Mouse (Mus musculus) CD4-positive, CD25-positive, alpha-beta regulatory T cell, adult 2 months (primary cell): ENCODE results near the gene M6pr.

Experiments used
- DNase-seq: peaks from one replicate; pipeline ENCODE4 v3.0.0-alpha.2; 2012; ENCODE audit warnings: low read depth, low spot score

Gene M6pr

DNA sequence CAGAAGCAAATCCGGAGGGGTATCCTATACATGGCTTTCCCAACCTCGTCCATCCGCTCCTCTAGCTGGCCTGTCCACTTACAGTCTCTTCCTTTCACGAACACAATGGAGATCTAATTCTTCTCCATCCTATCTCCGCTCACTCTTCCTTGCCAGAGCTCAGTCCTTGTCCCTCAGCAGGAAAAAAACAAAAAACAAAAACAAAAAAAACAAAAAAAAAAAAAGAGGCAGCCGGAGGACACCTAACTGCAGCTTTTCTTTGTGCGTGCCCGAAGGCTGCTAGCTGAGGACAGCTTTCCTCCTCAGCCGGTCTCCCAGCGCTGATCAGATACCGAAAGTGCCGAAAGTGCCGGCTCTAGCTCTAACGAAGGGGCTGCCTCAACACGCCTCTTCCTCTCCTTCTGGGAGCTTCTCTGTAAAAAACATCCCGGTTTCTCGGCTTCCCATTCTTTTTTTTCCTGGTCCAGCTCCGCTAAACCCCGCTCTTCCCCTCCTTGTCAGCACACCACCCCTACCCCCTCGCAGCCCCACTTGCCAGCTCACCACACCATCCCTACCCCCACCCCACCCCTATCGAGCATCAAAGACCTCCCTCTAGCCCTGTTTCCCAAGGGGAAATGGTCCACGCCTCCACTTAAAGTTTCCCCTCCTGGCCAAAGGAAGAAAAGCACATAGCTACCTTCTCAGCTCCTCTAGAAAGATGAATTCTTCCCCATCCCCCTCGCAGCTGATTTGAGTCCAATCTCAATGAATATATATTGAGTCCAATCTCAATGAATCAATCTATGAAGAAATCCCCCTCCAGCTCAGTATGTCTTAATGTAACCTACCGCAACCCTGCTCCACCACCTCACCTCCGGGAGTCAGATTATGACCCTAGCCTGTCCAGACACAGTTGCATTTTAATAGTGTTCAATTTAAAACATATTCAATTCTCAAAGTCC, 11.0 kb upstream of the M6pr start:
- peak; percentile 56 for DNase-seq

DNA sequence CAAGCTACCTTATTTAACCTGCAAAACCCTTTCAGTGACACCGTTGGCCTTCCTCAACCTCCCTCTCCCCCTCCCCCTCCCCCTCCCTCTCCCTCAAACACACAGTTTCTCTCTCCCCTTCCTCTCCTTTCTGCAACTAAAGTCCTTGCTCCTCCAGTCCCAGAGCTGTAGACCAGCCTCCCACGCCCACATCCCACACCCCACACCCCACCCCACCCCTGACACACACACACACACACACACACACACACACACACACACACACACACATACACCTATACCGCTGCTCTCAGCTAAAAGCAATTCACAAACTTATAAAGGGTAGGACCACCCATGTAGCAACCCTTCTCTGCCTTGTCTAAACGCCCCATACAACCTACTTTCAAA, 10.3 kb upstream of the M6pr start:
- DNase-seq: no peak

DNA sequence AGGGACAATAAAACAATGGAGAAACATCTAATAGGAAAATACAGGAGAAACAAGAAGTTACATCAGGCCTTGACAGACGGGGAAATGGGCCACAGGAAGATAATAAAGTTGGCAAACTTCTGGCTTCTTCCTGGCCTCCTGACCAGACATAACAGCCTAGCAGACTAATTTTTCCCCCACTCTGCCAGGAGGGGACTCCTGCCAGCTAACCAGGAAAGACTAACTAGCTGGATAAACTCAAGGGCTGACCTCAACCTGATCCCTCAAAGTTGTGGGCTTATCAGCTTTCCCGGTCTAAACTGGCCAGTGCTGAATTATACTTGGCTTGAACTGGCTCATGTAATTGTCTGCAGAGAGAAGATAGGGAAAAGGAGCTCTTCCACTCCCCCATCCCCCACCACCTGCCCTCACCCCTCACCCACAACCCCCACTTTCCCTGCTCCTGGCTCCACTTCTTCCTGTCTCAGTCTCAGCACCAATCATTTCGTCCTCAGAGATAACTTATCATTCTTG, 8.8 kb upstream of the M6pr start:
- no peak for DNase-seq

DNA sequence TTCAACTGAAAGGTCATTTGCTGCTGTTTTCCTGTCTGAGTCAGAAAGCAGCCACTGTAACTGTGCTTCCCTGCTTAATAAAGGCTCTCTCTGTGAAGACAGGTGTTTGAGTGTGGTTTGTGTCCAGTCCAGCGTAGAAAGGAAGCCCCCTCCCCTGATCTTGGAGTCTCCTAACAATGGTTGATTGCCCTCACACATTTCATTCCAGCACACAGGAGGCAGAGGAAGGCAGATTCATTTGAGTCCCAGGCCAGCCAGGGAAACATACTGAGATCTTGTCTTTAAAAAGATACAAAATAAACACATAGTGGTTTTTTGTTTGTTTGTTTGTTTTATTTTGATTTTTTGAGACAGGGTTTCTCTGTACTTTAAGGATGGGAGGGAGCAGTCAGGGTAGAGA, 6.4 kb upstream of the M6pr start:
- DNase-seq: no peak

DNA sequence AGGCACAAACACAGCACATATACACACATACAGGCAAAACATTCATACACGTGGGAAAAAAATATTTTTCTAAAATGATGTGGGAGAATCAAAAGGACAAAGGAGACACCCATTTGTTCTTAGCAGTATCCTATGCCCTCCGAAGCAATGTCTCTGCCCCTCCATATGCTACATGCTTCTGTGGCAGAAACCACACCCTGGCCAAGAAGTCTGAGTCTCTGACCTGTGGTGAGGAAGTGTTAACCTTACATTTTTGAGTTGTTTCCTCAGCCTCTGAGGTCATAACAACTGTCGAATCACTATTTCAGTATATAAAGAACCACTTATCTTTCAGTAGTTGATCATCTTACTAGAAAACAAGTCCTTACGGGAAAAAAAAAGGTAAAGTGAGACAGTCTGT, 5.9 kb upstream of the M6pr start:
- DNase-seq: no peak

DNA sequence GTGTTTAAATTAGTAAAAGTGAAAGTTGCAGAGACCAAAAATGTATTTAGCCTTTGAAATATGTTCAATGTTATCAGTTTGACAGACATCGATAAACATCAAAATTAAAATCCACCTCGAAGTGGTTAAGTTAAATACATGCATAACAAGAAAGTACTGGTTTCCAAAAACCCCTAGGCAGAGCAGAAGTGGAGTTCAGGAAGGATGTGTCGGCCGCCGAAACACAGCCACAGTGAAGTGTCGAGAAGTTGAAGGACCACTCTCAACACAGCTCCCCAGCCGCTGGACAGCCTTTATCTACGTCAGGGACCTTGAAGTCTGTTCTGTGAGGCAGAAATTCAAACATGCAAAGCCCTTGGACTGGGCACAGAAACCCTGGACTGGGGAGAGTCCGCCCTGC, 5.0 kb upstream of the M6pr start:
- no peak for DNase-seq

DNA sequence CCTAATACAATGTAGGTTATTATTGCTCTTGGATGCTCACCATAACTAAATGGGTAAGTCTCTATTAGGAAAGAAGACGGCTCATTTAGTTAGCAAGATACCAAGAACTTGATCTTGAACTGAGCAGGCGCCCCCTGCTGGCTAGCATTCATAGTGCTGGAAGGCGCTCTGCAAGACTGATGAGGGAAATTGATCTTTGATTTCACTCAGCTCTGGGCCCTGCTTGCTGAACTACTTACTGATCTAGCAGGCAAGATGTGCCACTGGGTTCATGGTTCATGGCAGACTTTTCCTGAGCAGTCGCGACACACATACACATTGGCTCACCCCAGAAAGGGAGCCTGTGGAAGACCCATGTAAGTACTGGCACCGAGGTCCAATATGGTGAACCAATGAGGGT, 4.2 kb upstream of the M6pr start:
- peak; percentile 91 for DNase-seq

DNA sequence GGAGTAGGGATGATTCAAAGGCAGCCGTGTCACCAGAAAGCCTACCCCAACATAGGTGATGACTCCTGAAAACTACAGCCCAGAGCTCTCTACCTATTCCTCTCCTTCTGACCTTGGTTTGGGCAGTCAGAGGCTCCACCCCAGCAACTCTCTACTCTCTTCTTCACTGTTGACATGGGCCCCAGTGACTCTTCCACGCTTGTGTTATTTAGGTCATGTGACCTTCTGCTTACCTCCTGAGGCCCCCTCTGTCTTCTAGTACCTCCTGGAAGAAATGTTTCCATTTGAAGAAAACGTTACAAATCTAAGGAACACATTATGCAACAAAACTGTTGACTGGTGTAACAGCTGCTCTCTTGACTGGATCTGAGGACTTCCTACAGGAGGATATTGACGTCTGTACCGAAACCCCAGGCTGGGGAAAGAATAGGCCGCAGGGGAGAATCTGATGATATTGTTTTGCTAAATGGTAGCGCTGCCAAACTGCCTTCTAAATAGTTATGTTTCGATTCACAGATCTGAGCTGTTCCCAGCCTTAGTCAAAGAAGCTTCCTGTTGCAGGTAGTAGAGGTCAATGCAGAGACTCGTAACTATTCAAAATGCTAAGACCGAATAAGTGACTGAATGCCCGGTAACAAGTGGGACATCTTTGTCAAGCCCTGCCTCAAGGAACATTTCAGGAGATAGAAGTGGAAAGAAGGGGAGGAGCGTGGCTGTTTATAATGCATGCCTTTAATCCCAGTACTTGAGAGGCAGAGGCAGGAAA, 3.5 kb upstream of the M6pr start:
- DNase-seq: no peak

DNA sequence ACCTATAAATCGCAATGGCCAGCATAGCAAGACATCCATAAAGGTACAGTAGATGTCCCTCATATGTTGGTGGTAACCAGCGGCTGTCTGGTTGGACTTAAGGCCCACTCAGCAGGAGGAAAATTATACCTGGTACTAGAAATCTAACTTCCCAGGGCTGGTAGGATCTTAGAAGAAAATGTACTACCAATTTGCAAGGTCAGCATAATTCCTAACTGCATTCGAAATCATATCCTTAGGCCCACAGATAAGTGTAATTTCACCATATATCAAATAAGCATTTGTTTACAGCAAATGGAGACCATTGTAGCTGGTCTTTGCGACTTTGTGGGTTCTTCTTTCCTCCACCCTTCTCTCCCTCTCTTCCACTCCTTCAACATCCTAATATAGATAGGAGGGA, 1.8 kb upstream of the M6pr start:
- DNase-seq: no peak

DNA sequence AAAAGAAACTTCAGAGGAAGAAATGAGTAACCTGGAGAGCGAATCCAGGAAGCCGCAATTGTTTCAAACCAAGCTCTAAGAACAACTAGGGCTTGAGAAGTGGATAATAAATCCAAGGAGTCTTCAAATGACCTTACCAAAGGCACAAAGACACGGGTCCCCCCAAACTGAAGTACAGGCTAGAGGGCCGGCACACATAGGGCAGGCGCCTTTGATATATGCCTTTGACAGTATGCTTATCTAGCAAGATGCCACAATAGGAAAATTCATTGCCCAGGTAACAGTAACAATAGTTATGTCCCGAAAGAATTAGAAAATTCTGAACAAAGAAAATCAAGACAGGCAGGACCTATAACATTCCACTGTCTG, 400 bp upstream of the M6pr start:
- DNase-seq: no peak

DNA sequence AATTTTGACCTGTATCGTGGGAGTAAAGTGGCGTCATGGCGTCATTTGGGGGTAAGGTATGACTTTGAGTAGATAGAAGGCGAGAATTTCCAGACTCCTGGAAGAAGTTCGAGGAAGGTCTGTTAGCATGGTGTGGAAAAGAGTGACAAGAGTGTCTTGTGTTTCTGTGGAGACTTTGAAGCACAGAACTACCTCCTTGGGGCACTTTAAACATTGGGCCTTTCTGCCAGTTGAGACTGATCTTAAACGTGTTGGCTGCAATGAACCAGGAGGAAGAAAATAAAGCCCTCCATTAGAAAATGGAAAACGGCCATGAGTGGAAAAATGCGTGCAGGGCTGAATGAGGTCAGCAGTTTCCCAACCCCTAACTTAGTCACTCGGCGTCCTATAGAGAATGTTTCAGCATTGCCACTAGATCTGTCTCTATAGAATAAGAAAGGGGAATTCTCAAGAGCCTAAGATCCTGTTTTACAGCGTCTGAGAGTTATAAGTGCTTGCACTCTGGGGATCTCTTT, 983 bp downstream of the M6pr start:
- no peak for DNase-seq

DNA sequence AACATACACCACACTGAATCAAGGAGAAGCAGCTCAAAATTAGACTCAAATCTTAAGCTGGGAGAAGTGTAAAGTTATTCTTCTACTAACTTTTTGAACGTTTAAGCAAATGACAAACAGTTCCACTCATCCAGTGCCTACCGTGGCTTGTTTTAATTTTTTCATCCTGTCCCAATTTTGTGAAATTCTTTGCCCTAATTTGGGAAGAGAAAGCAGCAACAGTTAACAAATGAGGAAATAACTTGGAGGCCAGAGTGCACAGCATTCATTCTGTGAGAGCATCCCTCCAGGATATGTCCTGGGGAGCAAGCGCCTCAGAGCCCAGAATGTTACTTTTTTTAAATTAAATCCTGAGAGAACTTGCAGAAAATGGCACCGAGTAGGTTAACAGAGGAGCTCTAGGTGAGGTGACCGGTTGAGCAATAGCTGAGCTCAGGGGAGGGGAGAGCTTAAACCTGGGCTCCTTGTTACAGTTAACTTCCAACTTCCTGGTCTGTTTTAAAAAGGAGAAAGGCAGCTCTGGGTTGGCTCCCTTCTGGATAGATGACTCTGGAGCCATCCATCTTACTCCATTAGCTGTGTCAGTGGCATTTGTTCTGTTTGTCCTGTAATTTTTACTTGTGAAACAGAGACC, 1.8 kb downstream of the M6pr start:
- DNase-seq: no peak

DNA sequence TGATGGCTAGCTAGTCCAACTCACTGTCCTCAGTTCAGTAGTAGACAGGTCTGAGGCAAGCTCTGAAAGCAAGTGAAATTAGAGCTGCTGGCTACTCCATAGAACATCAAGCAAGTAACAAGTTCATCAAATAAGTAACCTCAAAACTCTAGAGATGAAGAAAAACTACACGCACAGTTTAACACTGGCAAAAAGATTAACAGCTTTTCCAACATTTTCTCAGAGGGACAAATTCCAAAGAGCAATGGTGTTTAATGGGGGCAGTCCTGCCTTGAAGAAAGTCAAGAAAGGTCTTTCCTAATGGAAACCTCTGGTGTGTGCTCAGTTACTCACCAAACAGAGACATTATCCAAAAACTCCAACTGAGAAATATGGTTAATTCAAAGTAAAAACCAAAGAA, 10.2 kb downstream of the M6pr start:
- no peak for DNase-seq

DNA sequence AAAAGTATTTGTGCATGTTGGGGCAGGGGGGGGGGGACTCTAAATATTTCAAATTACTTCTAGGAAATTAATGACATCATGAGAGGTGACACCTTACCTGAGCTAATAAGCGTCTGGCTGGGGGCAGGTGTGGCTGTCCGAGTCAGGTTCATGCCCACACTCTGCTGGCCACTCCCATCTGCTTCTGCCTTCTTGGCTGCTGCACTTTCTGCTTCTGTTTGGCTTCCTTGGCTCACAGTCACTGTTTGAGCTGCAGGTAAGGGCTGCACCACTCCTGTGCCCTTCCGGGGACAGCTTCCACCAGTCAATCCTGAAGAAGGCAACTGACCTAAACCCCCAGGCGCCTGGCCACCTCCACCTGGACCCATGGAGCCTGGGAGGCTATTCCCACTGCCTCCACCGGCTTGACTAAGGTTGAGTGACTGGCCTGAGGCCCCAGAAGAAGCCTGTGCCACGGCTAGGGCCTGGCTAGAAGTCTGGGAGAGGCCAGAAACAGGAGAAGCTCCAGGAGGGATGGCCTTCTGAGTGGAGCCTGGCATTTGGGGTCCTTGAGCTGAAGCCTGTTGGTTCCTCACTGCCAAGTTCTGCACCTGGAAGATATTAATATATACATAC, 16.9 kb downstream of the M6pr start:
- DNase-seq: no peak

DNA sequence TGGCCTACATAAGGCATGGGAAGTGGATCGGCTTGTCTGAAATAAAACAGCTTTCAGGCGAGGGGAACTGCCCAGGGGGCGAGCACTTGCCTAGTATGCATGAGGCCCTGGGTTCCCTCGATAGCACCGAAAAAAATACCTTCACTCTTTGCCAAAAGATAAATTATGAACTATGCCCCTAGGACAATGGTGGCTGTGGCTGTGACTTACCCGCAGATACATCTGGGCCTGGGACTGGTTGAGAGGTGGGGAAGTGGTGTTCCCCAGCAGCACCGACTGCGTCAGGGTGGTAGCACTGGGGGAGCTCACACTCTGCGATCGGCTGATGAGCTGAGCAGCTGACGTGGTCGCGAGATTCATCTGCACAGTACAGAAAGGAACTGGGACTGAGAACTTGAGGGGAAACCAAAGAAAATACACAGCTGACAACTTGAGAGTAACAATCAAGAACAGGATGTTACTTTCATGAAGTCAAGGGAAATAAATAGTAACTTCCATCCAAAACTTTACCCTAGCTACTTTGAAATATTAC, 24.6 kb downstream of the M6pr start:
- DNase-seq: no peak

DNA sequence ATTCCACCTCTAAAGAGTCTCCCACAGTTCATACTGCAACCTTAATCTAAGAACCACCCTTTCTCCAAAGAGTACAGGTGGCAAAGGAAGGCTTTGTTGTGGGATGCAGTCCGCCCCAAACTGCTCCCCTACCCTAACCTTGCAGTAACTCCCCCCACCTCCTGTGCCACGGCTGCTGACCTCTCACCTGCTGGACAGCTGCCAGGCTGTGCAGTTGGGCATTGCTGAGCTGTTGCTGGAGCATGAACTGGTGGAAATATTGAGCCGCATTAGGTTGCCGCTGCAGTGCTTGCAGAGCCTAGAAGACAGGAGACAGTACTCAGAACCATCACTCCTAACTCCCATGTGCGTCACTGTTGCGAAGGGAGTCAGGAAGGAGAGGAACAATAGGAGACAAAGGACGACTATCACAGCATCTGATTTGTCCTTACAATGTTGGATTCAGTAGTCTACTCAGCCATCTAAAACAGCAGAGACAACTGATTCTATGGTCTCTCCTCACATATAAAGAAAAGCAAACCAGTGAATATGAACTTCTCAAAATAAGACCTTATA, 26.3 kb downstream of the M6pr start:
- DNase-seq: no peak

DNA sequence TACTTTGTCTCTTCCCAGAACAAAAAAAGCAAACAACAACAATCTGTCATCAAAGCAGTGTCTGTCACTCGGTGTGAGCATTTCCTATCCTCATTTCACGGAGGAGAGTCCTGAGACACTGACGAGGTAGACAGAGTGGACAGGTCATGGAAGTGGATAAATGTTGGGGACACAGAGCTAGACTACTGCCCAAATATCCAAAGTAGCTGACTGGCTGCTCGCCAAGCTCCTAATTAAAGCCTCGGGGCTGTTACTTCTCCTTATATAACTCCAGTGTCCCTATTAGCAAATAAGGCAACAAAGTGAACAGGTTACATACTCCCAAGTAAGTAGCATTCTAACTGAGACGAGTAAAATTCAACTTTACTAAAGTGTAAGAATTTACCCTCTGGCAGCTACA, 29.0 kb downstream of the M6pr start:
- DNase-seq: no peak

DNA sequence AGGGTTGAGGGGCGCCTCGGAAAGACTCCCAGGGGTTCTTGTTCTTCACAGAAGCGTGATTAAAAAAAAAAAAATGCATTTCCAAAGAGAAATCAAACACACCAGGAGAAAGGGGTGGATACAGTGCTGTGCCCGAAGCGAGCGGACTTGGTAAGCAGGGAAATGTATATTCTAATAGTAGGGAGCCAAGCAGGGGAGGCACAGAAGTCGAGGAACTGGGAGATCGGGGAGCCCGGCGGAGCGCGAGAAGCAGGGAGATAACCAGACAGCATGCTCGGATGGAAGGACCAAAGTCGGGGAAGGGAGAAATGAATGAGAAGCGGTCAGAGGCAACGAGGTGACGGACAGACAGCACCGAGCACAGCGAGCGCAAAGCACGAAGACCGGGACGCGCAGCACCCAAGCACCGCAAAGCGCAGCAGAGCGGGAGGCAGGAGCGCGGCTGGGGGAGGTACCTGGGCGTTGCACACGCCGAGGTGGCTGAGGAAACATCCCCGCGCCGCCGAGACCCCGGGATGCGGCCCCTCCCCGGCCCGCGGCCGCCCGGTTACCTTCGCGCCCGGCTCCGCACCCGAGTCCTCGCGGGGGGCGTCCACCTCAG, 30.6 kb downstream of the M6pr start:
- DNase-seq: peak; percentile 87

DNA sequence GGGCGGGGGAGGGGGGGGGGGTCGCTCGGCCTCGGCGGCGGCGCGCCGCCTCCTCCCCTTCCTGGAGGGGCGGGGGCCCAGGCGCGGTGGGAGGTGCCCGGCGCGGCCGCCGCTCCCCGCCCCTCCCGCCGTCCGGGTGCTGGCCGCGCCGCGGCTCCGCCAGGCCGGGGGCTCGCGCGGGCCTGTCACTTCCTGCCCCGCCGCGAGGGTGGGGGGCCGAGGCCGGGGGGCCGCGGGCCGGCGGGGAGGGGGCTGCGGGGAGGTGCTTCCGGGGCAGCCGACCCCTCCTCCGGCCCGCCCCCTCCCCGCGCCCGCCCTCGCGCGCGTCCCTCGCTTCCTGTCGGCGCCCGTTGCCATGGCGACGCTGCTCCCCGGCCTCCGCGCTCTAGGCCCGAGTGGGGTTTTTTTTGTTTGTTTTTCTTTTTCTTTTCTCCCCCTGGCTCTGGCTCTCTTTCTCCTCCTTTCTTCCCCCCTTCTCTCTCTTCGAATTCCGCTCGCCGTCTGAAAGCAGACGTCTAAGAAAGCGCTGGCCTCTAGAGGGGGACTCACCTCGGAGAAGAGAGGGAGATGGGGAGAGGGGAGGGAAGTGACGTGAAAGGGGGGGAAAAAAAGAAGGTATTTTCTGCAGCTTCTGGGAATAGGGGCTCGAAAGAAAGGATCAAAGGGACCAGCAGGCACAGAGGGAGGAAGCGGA, 31.3 kb downstream of the M6pr start:
- DNase-seq: peak; percentile 96

DNA sequence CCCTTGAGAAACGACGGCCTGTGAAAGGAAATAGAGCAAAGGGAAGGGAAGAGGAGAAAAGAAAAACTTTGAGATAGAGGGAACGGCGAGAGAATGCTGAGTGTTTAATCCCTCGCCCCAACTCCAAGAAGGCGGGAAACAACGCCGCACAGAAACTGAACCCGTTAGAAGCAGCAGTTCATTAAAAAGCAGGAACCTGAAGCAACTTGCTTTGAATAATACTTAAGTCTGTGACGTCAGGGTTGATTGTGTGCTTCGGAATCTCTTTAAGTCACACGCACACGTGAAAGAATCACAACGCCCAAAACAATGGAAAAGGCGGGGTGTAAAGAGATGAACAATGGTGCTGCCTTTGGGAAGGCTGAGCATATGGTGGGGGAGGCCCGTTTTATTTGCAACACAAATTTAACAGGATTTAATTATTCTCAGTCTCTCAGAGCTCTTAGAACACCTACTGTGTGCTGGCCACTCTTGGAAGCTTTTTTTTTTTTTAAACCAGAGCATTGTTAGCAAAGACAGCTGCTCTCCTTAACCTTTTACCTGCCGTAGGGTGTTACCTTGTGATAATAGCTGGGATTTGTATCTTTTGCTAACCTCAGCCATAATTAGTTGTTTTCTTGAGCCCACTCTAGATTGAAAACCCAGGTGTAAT, 32.0 kb downstream of the M6pr start, which contains the start of gene Phc1:
TSS of gene Phc1 (minus strand) at position 213 of the 652 bp plus-strand sequence.
- peak; percentile 75 for DNase-seq
